Mouse (Mus musculus): Measurements from ENCODE around the gene Rnf19b.
A peak's percentile ranks its signal among the peaks of the same experiment; 100 is the strongest.

Gene Rnf19b

DNA sequence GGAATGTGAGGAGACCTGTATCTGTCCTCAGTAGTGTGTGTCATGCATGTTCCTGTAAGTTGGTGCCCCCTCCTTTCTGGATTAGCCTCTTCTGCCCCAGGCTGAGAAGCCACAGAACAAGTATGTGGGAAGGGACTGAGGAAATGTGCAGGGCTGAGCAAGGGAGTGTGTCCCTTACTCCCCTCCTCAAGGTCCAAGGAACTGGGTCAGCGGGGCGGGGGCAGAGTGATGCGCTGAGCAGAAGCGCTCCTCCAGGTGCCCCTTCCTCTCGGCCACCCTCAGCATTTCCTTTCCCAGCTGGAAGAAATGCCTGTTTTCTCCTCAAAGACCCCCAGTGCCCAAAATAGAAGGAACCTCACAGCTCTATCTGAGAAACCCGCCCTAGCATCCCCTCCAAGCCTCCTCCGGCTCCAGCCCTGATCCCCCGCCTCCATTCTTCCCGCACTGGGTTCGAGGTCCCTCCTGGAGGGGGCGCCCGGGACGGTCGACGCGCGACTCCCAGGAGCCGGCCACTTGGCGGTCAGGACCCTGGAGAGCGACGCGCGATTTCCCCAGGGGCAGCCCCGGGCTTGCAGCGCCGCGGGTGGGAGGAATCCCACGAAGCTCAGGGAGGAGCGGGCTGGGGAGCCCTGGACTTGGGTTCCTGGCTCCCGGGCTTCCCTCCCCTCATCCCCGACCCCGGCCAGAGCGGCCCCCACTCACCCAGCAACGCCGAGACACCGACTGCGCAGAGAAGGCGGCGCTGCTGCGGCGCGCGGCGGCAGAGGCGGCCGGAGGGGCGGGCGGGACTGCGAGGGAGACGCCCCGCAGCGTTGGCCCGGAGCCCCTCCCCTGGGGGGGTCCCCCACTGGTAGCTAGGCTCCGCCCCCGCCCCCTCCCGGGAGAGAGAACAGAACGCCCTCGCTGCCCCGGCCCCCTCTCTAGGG is 62.7 kb downstream of the Rnf19b start:
- peak; percentile 60 for DNase-seq

DNA sequence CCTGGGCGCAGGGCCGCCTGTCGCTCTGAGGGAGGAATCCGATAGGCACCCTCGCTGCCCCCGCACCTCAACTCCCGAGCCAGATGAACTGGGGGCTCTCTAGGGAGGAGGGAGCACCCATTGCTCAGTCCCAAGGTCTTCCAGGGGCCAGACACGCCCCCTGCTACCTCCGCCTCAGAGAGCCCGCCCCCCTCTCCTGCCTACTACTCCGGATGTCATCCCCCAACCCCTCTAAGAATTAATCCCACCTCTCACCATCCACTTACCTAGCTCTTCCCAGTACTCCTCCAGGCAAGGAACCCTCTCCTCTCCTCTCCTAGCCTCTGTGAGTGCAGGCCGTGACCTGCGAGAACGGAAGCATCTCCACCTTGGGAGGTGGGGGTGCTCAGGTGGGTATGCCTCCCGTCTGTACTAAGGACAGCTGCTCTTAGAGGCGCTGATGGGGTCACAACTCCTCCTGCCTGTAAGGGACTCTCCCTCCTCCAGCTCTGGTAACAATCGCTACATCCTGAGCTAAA is 63.6 kb downstream of the Rnf19b start, which contains the start of gene Hpca:
Gene Hpca, minus strand, starts transcription at position 468 of the 518 bp plus-strand sequence.
- no peak for DNase-seq

DNA sequence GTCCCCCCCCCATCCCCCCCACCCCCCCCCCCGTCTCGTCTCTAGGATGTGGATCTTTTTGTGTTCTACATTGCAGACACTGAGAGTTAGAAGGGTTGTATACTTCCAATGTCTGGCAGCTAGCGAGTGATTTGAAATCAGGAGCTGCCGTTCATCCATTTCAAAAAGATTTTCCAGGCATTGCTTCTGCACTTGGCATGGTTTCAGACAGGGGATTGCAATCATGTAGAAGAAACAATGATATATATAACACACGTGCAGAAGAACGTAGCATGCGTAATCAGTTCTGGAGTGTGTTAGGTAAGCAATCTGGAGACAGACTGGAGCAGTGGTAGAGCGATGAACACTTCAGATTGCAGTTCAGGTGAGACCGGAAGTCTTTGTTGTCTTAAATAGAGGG is 64.0 kb downstream of the Rnf19b start:
- no peak for DNase-seq

DNA sequence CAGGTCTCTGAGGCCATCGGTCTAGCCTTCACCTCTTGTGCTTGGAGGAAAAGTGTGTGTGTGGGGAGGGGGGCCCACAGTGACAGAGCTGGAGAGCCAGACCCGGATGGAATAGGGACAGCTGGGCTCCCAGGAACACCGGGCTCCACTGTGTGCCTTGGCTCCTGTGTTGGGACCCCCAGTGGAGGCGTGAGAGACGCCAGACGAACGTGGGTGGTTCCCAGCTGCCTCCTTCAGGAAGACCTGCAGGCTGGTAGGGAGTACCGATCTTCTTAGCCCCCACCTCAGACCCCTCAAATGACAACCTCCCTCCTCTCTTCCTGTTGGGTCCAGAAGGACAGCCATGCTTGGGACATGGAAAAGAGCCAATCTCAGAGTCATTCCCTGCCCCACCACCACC is 64.6 kb downstream of the Rnf19b start:
- no peak for DNase-seq

DNA sequence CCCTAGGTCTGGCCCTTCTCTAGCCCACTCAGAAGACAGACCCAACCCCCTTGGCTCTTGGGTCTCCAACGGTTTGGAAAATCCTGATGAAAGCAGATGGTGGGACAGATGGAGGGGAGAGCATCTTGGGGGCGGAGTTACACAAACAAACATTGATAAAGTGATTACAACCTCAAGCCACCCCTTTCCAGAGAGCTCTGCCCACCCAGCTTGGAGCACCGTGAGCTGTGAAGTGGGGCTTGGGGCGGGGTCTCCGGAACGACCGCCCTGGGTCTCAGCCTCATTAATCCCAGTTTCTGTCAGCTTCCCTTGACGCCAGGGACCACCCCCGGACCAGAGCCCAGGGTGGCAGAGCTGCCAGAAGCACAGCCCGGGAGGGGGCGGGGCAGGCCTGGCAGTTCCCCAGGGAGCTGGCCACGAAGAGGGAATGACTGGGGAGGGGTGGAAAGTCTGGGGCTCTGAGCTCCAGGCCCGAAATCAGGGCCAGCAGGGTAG is 66.6 kb downstream of the Rnf19b start:
- DNase-seq = no peak

DNA sequence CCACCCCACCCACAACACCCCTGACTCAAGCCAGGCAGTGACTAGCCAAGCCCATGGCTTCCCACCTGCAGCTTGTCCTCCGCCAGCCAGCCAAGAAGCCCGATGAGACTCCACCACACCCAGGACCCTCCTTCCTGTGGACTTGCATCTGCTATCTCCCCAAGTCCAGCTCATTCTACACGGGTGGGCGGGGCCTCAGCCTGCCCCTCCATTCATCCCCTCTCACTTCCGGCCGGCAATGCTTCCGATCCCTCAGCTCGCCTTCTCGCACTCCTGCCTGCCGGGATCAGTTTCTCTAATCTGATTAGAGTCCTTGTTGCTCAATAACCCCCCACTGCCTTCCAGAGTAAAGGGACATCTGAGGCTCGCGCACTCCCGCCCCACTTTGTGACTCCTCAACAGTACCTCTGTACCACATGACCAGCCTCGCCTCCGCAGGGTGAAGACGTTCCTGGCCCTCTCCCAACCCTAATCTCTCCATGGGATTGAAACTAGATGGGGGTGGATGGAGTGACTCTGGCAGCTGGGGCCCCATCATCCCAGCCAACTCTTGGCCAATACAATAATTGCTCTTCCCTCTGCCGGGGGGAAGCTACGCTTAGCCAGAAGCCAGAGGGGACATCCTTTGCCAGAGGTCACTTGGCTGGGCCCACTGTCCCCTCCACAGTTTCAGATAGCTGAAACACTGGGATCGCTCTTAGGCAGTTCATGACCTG is 67.8 kb downstream of the Rnf19b start:
- peak; percentile 32 for DNase-seq

DNA sequence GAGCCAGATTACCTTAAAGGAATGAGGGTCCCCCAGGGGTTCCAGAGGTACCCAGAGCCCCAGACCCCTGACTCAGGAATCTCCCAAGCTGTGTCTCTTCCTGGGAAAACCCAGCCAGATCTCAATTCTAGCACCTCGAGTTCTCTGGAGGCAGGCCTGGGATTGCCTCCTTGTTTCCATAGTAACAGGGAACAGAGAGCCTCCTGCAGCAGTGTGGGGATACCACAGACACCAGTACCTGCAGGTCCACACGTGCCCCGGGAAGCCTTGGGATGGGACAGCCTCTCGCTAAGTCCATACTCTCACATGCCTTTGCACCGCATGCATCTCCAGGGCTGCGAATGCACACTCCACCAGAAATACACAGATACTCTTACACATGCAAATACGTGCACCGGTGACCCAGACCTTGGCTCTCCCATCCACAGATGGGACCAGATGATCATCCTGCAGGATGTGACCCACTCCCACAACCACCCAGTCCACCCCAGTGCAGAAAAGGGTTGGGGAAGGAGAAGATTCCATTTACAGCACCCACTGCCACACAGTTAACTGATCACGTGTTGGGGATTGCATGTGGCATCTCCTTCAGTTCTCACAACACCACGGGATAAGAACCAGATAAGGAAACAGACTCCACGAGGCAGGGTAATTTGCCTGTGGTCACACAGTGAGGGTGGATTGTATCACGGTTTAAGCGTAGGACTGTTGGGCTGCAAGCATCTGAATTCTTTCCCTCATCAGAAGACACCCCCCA is 70.7 kb downstream of the Rnf19b start:
- no peak for DNase-seq

DNA sequence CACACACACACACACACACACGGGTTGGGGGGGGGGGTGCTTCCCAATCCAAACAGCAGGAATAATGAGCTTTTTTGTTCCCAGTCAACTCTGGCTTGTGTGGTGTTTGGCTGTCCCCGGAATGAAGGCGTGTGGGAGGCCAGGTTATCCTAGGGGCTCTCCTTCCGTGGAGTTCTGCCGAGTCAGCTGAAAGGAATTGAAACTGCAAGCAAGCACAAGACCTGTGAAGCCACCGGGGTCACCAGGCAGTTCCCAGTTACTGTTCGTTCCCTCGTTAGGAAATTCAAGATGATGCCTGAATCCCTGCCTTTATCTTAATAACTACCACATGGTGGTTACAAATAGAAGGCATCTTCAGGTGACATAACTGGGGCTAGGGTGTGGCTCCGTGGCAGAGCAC is 71.3 kb downstream of the Rnf19b start:
- DNase-seq = no peak

DNA sequence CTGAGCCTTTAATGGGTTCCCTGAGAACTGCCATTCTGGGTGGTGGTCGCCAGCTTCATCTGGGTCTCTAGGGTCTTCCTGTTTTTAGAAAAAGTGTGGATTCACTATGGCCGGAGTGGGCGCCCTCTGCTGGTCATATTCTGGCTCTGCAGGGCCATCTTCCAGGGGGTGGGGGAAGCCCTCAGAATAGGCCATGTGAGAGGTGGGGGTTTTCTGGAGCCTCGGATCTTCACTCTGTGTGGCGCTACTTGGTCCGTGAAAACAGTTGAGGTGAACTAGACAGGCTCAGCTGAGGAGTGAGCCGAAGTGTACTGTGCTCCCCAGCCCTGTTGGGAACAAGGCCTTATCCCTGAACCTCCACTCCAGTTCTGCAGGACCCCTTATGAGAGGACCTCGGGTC is 72.1 kb downstream of the Rnf19b start:
- peak; percentile 56 for DNase-seq

DNA sequence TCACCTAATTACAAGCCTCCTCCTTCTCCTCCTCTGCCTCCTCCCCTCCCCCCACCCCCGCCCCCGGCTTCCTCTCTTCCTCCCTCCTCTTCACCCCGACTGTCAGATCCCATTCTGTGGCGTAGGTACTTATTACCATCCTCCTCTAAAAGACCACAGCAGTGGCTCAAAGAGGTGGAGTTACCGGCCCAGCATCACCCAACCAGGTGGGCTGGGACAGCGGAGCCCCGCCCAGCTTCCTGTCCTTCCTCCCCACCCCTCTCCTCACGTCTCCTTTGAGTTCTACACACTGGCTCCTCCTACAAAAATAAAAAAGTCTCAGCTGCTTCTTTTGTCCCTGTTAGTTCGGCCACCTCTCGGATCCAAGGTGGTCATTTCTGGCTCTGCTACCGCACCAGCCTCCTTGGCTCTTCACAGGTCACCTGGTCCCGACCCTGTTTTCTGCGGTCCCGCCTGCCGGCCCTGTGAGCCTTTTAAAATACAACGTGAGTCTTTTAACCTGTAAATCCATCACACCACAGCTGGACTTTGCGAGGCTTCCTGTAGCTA is 72.8 kb downstream of the Rnf19b start:
- DNase-seq = peak; percentile 56

DNA sequence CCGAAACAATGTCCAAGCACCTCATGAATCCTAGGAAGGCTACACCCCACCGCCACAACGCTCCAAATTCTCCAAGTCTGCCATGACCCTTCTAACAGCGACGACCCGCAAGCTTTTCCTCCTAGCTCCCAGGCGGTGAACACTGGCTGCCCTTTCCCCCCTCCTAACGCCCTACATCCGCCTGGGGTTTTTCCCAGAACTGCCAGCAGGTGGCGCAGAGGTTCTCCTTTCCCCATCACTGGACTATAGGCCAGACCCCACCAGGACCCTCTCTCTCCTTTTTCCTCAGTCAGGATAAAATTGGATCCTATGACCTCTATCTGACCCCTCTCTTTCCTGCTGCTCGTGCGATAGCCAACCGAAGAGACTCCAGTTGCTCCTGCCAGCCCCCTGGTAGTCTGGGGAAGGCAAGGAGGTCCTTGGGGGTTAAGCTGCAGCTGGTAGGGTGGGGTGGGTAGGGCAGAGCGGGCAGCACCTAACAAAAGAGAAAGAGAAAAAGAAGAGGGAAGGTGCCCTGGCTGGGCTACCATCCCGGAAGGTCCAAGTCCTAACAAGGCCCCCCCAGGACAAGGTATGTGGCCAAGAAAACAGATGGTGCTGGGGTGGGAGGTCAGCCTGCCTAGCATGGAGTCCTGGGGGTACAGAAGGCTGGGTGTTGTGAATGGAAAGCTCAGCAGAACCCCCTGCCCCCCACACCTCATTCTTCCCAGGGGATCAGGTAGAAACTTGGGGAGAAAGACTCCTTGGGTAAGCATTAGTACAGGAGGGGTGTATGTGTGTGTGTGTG is 76.9 kb downstream of the Rnf19b start:
- peak; percentile 82 for DNase-seq

Measured in lung, postnatal 36 days (tissue).